Mouse (Mus musculus): Measurements from ENCODE around the gene Gpr142. TPM values are rescaled to one million over a fixed set of nuclear protein-coding genes. Genes with fewer than 3 reads are reported as not detected.

Gene Gpr142
- total RNA-seq (2022), result not detected

- DNase-seq, result no peak
Measured at GRCm38 (mm10) chr11:114798624-114799023, at the start of gene Gpr142. Gene Gpr142, plus strand, starts transcription at chr11:114798924.

- peak; percentile 43 for DNase-seq
Measured at GRCm38 (mm10) chr11:114764820-114765818, 33.6 kb upstream of the Gpr142 start, which contains the start of gene Kif19a. Gene Kif19a, plus strand, starts transcription at chr11:114765388.

- no peak for DNase-seq
Measured at GRCm38 (mm10) chr11:114769911-114770310, 28.8 kb upstream of the Gpr142 start.

- DNase-seq, result no peak
Measured at GRCm38 (mm10) chr11:114771896-114772295, 26.8 kb upstream of the Gpr142 start.

GRCm38 (mm10) chr11:114780076-114780475 lies 18.6 kb upstream of the Gpr142 start:
- no peak for DNase-seq

GRCm38 (mm10) chr11:114785892-114786291 lies 12.8 kb upstream of the Gpr142 start:
- no peak for DNase-seq

GRCm38 (mm10) chr11:114786326-114786725 lies 12.4 kb upstream of the Gpr142 start:
- no peak for DNase-seq

GRCm38 (mm10) chr11:114787611-114788010 lies 11.1 kb upstream of the Gpr142 start:
- no peak for DNase-seq

- DNase-seq, result peak; percentile 41
Measured at GRCm38 (mm10) chr11:114789061-114789714, 9.5 kb upstream of the Gpr142 start.

GRCm38 (mm10) chr11:114789716-114790115 lies 9.0 kb upstream of the Gpr142 start:
- no peak for DNase-seq

- DNase-seq, result no peak
Measured at GRCm38 (mm10) chr11:114790171-114790570, 8.6 kb upstream of the Gpr142 start.

GRCm38 (mm10) chr11:114790841-114791240 lies 7.9 kb upstream of the Gpr142 start:
- DNase-seq, result no peak

GRCm38 (mm10) chr11:114791351-114791889 lies 7.3 kb upstream of the Gpr142 start:
- DNase-seq, result no peak

GRCm38 (mm10) chr11:114791891-114792411 lies 6.8 kb upstream of the Gpr142 start:
- DNase-seq, result no peak

GRCm38 (mm10) chr11:114792931-114793494 lies 5.7 kb upstream of the Gpr142 start:
- no peak for DNase-seq

GRCm38 (mm10) chr11:114793868-114794545 lies 4.7 kb upstream of the Gpr142 start:
- no peak for DNase-seq

GRCm38 (mm10) chr11:114794691-114795090 lies 4.0 kb upstream of the Gpr142 start:
- DNase-seq, result no peak

GRCm38 (mm10) chr11:114795231-114795746 lies 3.4 kb upstream of the Gpr142 start:
- no peak for DNase-seq

GRCm38 (mm10) chr11:114795848-114796322 lies 2.8 kb upstream of the Gpr142 start, which contains the start of gene Btbd17:
Gene Btbd17, minus strand, starts transcription at chr11:114795945.
- no peak for DNase-seq

GRCm38 (mm10) chr11:114797176-114797575 lies 1.5 kb upstream of the Gpr142 start:
- DNase-seq, result no peak

GRCm38 (mm10) chr11:114797981-114798380 lies 743 bp upstream of the Gpr142 start:
- no peak for DNase-seq

All from adrenal gland, adult 8-10 months (tissue).